Mouse (Mus musculus): ENCODE results near the gene Rnd3.

GRCm38 (mm10) chr2:51090688-51091087 is 58.2 kb downstream of the Rnd3 start:
- TF ChIP-seq SMC3 (IDR thresholded peaks at IDR 0.05; ENCODE audit: low read depth, low read length) (no peak), POLR2AphosphoS2 (IDR thresholded peaks at IDR 0.05; ENCODE audit: low read length) (no peak), UBTF (IDR thresholded peaks at IDR 0.05; ENCODE audit: borderline replicate concordance, insufficient read depth, low read depth, low read length) (no peak), MAX (IDR thresholded peaks at IDR 0.05; ENCODE audit: low read length) (no peak), ETS1 (IDR thresholded peaks at IDR 0.05; ENCODE audit: low read depth, low read length) (no peak), CTCF (IDR thresholded peaks at IDR 0.05 in 2 of 3, conservative IDR thresholded peaks at IDR 0.05 in 1 of 3; ENCODE audit: control insufficient read depth in 1 of 3, insufficient read depth in 1 of 3, low read depth in 2 of 3, low read length in 3 of 3, poor library complexity in 1 of 3, severe bottlenecking in 1 of 3) (no peak), SIN3A (IDR thresholded peaks at IDR 0.05; ENCODE audit: low read length) (no peak), TAL1 (IDR thresholded peaks at IDR 0.05; ENCODE audit: low read length) (no peak), MYB (IDR thresholded peaks at IDR 0.05; ENCODE audit: low read depth, low read length) (no peak), EP300 (IDR thresholded peaks at IDR 0.05; ENCODE audit: low read depth in 1 of 2, low read length in 2 of 2) (no peak), ELF1 (IDR thresholded peaks at IDR 0.05; ENCODE audit: low read depth, low read length) (no peak), ZNF384 (IDR thresholded peaks at IDR 0.05; ENCODE audit: low read depth, low read length) (no peak), MAFK (IDR thresholded peaks at IDR 0.05; ENCODE audit: borderline replicate concordance, low read depth, low read length) (no peak)
